Mouse (Mus musculus) ZHBTc4 (cell line): Measurements from ENCODE around the gene D630003M21Rik.

Source experiments
- DNase-seq: peaks from one replicate; pipeline ENCODE4 v3.0.0-alpha.2; 2011; ENCODE audit warnings: low read depth, low spot score

D630003M21Rik gene

DNA sequence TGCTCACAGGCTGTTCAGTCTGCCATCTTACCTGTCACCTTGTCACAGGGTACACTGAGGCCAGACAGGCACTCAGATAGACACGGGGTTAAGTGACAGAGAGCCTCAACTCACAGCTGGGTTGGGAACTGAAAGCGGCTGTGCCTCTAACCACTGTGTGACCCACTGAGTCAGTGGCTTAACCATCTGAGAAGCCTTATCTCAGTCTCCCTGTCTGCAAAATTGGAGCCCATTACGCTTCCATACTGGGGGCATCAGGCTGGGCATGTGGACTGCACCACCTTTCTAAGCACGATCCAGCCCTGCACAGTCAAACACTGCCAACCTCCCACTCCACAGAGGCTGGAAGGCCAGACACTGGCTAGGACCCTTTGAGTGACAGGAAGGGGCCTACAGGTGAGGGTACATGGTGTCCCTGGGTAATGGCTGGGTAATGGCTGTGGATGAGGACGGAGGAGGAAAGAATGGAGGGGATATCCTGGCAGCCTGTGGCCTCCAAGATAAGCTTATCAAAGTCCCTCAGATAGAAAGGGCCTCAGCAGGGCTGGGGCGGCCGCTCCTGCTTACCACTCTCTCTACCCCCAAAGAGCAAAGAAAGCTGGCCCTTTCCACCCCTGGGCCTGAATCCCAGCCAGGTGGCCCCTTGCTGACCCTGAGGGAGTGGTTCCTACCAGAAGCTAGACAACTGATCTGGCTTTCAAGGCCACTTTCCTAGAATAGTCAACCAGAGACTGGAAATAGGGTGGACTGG, 87.2 kb downstream of the D630003M21Rik start:
- no peak for DNase-seq

- DNase-seq, result no peak
Measured at GRCm38 (mm10) chr2:158141271-158141670, 87.8 kb downstream of the D630003M21Rik start.

GRCm38 (mm10) chr2:158140664-158141063, 88.4 kb downstream of the D630003M21Rik start:
- DNase-seq, result no peak

GRCm38 (mm10) chr2:158139628-158140027, 89.4 kb downstream of the D630003M21Rik start:
- no peak for DNase-seq

- DNase-seq, result no peak
Measured at GRCm38 (mm10) chr2:158138778-158139177, 90.2 kb downstream of the D630003M21Rik start.

- no peak for DNase-seq
Measured at GRCm38 (mm10) chr2:158137771-158138170, 91.3 kb downstream of the D630003M21Rik start.

- no peak for DNase-seq
Measured at GRCm38 (mm10) chr2:158136205-158136604, 92.8 kb downstream of the D630003M21Rik start.

DNA sequence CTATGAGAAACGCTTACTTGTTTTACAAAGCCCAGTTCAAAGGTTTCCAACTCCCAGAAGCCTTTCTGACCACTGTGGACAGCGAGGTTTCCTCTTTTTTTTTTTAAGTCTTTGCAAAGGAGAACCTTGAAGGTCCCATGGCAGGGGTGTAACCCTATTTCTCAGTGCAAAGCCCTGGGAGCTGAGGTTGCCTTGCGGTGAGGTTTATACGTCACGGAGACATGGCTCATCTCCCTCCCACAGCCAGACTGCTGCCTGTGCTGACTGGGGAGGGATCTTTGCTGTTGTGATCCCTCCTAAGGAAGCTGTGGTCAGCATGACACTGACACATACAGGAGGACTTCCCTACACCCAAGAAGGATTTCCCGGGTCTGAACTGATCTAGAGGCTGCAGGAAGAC, 96.0 kb downstream of the D630003M21Rik start:
- no peak for DNase-seq
